Mouse (Mus musculus) cortical plate, adult 2 months (tissue): ENCODE measurements at regions not wholly inside any gene's neighbourhood (a gene's known extent, or its start where the extent isn't known, plus 50 kb on each side); places are given as distances from the start of the nearest gene placed in this dataset.

Source experiments
- H3K27ac ChIP-seq: fragments of 200-500 bp; 2 replicates; pipeline ENCODE4 v1.5.1; 2012; ENCODE audit warnings: low read length, control low read depth, inconsistent platforms; ENCODE audit not compliant: insufficient read depth
- H3K4me1 ChIP-seq: fragments of 200-500 bp; 2 replicates; pipeline ENCODE4 v1.6.1; 2011; ENCODE audit warnings: low read length; ENCODE audit not compliant: control insufficient read depth, insufficient read depth
- H3K4me3 ChIP-seq: fragments of 200-500 bp; 2 replicates; pipeline ENCODE4 v1.5.1; 2011; ENCODE audit warnings: mild to moderate bottlenecking, low read length, control low read depth; ENCODE audit not compliant: insufficient read depth
- CTCF ChIP-seq: fragments of 200-500 bp; IDR thresholded peaks from 2 replicates; pipeline ENCODE4 v1.5.1; 2011; ENCODE audit warnings: mild to moderate bottlenecking, control low read depth, low read length; ENCODE audit not compliant: insufficient read depth; ENCODE audit errors: extremely low read depth
- POLR2A ChIP-seq: fragments of 200-500 bp; IDR thresholded peaks from 2 replicates; pipeline ENCODE4 v1.6.1; 2011; ENCODE audit warnings: mild to moderate bottlenecking, low read length, control low read depth; ENCODE audit not compliant: insufficient read depth; ENCODE audit errors: extremely low read depth

- Histone ChIP-seq H3K4me1 (no peaks in the 10 kb centered on the region), H3K27ac (no peak overlapping the region), H3K4me3 (no peak overlapping the region)
- TF ChIP-seq POLR2A (no peak), CTCF (no peak)
Measured at GRCm38 (mm10) chr6:50802956-50803355, 148.7 kb upstream of the Npvf start.

- TF ChIP-seq POLR2A (no peak), CTCF (no peak)
- Histone ChIP-seq H3K27ac (no peak overlapping the region), H3K4me3 (no peak overlapping the region), H3K4me1 (no peaks in the 10 kb centered on the region)
Measured at GRCm38 (mm10) chr6:50804477-50805005, 150.3 kb upstream of the Npvf start.

GRCm38 (mm10) chr6:50806376-50807077, 152.3 kb upstream of the Npvf start:
- no peaks in the 10 kb centered on the region for H3K4me1 ChIP-seq
- TF ChIP-seq POLR2A (no peak), CTCF (peak; percentile 34; the same call in 1 of the 2 replicates)
- no peak overlapping the region for H3K4me3 ChIP-seq
- no peak overlapping the region for H3K27ac ChIP-seq

GRCm38 (mm10) chr6:50807187-50808012, 153.2 kb upstream of the Npvf start:
- Histone ChIP-seq H3K27ac (no peak overlapping the region), H3K4me1 (no peaks in the 10 kb centered on the region), H3K4me3 (no peak overlapping the region)
- TF ChIP-seq POLR2A (no peak), CTCF (no peak)

- no peaks in the 10 kb centered on the region for H3K4me1 ChIP-seq
- no peak overlapping the region for H3K4me3 ChIP-seq
- peak; percentile 76 for TF ChIP-seq CTCF
- no peak for TF ChIP-seq POLR2A
- H3K27ac ChIP-seq, result no peak overlapping the region
Measured at GRCm38 (mm10) chr6:50808126-50808525, 153.9 kb upstream of the Npvf start.

- no peak for TF ChIP-seq POLR2A
- TF ChIP-seq CTCF, result no peak
Measured at GRCm38 (mm10) chr6:50808811-50809668, 154.8 kb upstream of the Npvf start.

GRCm38 (mm10) chr6:50809669-50809983, 155.4 kb upstream of the Npvf start:
- H3K27ac ChIP-seq, result no peak overlapping the region
- H3K4me3 ChIP-seq, result no peak overlapping the region
- TF ChIP-seq POLR2A (no peak), CTCF (no peak)
- no peaks in the 10 kb centered on the region for H3K4me1 ChIP-seq

More at GRCm38 (mm10) chr6:50808811-50809668, 154.8 kb upstream of the Npvf start:
- no peak overlapping the region for H3K27ac ChIP-seq
- no peaks in the 10 kb centered on the region for H3K4me1 ChIP-seq
- H3K4me3 ChIP-seq, result no peak overlapping the region

- H3K27ac ChIP-seq, result no peak overlapping the region
- no peak overlapping the region for H3K4me3 ChIP-seq
- H3K4me1 ChIP-seq, result no peaks in the 10 kb centered on the region
- TF ChIP-seq POLR2A, result no peak
- TF ChIP-seq CTCF, result no peak
Measured at GRCm38 (mm10) chr6:50814936-50815500, 160.8 kb upstream of the Npvf start.

GRCm38 (mm10) chr6:50815579-50815978, 161.3 kb upstream of the Npvf start:
- TF ChIP-seq CTCF (no peak), POLR2A (no peak)
- Histone ChIP-seq H3K4me3 (no peak overlapping the region), H3K4me1 (no peaks in the 10 kb centered on the region), H3K27ac (no peak overlapping the region)
